Mouse (Mus musculus): ENCODE data around the gene Ttll8.

Ttll8 gene

DNA sequence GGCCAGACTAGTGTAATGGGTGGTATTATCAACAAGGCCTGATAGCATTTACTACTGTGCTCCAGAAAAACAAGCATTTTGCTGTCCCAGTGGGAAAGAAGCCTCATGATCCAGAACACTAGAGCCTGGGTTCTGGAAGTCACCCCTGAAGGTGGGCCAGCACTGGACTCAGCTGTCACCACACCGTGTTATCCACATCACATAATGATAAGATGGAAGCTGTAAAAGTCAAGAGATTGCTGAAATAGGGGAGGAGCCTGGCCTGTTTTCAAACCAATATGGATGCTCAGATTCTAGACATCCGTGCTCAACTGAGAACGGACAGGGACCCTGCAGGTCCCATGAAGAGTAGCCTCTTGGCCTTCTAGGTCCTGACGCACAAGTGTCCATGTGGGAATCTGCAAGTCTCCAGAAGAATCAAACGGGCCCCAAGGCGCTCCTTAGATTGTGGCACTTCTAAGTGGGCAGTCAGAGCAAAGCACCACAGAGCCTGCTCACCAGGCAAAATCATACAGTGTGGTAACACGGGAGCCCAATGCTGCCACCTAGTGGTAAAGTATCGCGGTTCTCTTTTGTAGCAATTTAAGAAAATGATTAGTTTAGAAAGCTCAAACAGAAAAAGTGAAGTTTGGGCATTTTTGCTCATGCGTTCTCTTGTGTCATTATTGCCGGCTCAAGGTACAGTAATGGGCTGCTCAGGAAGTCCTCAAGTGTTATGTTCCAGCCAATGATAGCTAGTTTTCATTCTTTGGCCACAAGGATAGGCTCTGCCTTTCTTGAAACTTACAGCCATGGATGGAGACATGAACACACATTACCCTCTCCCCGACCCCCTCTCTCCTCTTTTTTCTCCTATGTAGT is 32.9 kb downstream of the Ttll8 start:
- DNase-seq: peak; percentile 87

DNA sequence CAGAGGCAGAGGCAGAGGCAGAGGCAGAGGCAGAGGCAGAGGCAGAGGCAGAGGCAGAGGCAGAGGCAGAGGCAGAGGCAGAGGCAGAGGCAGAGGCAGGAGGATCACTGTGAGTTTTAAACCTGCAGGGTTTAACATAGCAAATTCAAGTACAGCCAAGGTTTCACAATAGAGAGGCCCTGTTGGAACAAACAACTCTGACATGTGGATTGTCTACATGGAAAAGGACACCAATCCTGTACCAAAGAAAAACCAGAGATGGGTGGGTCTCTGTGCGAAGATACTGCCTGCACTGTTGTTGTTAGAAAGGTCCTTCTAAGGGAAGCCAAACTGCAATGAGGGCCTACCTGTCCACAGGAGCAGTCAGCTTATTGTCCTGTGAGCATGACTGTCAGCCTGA is 34.2 kb downstream of the Ttll8 start:
- DNase-seq: no peak

DNA sequence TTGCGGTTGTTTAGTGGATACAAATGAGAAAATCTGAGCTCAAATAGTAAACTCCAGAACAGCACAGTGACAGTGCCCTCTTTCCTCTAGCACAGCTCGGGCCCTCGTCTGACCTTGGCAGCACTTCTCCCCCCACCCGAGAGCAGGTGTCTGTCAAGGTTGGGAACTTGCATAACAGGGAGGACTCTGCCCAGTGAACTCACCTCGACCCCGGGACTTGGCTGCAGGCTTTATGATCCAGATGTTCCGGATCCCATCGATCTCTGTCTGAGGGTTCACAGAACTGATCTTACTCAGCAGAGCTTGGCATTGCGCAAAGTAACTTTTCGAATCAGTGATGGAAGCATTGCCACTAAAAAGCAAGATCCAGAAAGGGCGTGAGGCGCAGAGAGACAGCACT is 34.9 kb downstream of the Ttll8 start:
- DNase-seq: peak; percentile 85

DNA sequence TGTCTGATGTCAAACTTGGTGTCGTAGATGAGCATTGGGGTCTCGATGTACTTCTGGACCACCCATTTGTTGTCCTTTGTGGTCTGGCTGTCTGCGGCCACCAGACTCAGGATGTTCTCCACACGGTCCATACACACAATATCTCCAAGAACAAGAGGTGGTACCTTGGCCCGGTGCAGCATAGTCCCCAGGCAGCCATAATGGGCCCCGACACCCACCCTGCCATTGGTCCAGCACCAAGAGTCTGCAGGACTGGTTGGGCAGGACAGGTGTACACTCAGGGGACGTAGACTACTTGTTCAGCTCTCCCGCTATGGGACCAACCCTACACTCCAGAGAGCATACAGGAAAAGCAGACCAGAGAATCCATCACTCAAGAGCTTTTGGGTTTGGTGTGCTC is 37.1 kb downstream of the Ttll8 start:
- no peak for DNase-seq

DNA sequence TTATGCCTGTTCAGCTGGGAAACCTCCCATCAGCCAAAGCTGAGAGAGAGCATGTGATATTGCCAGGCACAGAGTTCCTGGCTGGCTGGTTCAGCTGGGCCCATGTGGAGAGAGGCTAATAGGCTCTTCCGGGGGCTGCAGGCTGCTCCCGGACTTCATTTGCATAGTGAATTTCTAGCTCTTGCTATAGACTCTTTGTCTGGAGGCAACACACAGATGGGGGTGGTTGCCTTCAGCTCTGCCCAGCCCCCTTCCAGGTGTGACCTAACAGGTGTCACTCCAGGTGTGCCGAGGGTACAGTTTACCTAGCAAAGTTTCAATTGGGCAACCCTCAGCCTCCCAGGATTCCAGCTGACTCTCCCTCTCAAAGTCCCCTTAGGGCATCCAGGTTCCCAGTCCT is 37.9 kb downstream of the Ttll8 start:
- no peak for DNase-seq

DNA sequence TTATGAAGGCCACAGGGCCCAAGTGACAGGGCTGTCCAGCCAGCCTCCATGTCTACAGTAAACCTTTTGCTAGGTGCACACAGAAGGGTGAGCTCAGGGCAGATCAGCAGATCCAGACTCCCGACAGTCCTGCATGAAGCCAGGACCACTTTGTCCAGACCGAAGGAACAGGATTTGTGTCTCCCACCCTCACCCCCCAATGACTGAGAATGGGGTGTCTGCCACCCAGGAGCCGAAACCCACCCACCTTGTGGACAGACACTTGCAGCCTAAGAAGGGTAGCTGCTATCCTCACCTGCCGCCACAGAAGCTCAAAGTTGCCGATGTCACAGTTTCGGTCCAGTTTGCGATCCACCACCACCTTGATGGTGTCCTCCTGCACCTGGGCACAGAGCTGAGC is 39.2 kb downstream of the Ttll8 start:
- DNase-seq: no peak

DNA sequence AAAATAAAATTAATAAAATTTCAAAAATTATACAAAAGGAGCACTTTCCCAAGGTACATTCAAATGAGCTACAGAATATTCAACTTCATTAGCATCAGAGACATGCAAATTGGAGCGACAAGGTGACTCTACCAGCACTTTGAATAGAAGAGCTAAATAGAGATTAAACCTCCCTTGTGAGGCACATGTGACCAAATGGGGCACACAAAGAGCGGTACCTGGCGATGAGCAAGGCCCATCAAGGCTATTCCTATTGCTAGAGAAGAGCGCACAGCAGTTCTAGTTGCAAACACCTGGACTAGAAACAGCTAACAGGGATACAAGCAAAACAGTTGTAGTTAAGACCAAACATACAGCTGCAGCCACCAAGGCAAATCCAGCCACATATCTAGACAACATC is 47.9 kb downstream of the Ttll8 start:
- DNase-seq: no peak

DNA sequence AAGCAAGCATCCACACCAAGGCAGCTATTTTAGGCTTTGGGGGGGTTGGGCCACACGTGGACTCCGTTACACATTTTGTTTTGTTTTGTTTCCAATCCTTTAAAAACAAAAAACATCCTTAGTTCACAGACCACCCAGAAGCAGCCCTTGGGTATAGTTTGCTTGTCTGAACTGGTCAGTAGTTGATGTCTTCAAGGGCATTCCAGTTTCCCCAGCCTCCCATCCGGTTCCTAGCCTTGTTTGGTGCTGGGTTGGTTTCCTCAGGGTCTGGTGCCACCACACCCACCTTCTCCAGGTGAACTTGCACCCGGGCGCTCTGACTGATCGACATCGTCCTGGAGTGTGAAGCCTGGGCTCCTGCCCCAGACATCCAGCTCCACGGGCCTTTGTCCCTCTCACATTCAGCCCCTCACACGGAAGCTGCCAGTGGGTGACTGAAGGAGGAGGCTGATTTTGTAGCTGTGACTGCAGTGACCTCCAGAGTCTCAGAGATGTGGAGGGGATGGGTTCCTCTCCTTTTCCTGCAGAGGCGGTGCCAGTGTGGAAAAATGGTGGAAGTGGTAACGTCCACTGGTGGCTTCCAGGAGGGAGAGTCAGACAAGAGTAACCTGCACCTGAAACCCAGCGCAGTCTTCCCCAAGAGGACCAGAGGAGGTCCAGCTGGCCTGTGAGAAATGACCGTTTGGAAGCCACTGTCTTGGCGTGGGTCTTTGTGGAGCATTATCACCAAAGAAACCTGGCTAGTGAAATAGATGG is 50.0 kb downstream of the Ttll8 start:
- no peak for DNase-seq

DNA sequence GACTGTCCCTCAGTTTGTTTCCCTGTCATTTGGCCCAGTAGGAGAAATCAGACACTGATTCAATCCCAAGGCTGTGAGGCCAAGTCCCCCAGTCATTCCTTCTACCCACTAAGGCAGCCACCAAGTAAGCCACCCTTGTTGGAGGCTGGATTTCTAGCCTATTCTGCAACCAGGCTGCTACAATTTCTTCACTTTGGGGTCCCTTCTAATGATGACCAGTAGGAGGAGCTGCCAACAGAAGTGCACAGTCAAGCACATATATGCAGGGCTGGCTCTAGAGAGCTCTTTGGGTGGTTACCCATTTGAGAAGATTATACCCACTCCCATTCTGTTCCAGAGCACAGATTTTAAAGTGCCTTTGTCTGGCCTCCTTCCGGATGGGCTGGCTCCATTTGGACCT is 51.1 kb downstream of the Ttll8 start:
- DNase-seq: no peak

DNA sequence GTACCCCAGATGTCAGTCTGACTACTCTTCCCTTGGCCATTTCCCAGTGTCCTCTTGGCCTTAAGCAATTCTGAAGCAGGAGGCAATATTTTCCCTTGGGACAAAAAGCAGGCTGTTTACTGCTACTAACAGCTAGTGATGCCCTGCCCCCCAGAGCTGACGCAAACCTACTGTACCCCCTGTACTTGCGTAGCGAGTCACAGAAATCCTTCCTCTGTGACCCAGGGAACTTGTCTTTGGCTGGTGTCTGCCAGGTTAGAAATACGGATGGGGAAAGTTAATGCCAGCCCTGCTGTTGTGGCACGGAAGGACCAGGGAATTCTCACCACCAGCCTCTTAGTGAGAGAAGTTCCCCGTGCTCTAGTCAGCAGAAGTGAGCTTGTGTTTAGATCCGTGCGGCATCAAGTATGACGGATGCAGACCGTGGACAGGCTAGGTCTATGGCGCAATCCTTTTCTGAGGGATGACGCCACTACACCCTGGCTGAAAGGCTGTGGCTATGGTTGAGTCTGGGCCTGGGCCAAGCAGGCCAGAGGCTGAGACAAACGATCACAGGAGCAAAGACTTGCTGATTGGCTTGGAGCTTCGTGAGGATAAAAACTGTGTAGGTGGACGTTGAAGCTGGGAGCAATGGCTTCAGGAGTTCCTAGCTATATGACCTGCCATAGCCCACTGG is 51.9 kb downstream of the Ttll8 start:
- no peak for DNase-seq

DNA sequence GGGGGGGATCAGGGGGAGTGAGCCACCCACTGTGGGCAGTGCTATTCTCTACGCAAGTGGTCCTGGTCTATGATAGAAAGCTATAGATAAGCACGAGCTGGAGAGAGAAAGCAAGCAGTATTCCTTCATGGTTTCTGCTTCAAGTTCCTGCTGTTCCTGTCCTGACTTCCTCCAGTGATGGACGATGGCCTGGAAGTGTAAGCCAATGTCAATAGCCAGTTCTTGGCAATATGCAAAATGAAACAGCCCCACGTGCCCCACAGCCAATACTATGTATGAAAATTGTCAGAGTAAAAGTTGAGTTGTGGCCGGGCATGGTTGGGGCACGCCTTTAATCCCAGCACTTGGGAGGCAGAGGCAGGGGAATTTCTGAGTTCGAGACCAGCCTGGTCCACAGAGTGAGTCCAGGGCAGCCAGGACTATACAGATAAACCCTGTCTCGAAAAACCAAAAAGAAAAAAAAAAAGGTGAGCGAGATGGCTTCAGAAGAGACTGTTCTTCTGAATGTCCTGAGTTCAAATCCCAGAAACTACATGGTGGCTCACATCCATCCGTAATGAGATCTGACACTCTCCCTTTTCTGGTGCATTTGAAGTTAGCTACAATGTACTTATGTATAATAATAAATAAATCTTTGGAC is 57.8 kb downstream of the Ttll8 start:
- no peak for DNase-seq

DNA sequence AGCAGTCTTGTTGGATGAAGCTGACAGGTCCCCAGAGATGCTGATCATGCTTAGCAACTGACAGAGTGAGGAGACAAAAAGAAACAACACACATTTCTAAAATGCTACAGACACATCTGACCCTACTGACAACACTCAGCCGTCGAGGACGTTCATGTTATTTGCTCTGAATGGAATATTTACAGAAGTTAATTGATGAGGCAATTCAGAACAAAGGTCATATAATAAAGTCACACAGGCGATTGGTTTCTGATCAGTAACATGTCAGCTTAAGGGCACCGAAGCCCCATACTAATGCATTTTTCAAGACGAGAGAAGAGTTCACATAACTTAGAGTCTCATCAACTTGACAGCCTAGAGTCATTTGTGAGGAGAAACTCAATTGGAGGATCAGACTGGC is 58.3 kb downstream of the Ttll8 start:
- no peak for DNase-seq

DNA sequence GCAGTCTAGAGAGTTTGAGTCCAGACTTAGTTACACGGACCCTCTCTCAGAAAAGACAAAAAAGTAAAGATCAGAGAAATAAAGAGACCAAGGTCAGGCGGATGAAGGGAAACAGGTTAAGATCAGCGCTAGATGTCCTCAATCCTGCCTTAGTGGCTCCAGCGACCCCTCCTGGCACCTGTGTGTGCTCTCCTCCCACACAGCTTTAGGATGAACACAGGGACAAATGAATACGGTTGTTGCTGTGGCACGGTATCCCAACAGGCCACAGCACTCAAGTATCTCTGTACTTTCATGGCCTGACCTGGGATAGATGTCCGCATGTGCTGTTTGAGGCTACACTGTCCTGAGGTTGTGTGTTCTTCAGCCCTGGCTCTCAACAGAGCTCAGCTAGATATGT is 59.1 kb downstream of the Ttll8 start:
- DNase-seq: no peak

DNA sequence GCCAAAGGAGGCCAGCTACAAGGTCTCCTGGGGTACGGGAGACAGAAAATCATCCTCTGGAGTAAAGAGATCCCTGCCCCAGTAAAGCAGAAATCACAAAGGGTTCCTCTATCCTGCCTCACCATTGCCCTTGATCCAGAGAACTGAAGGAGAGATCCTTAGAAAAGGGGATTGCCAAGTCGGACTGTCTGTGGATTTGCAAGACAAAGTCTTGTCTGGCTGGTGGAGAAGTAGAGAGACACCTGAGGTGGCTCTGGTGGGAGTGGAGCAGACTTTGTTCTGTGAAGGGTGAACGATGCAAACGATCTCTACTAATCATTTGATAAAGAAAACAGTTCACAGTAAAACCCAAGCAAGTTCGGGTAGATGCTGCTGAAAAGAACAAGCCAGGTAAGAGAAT is 61.3 kb downstream of the Ttll8 start:
- no peak for DNase-seq

DNA sequence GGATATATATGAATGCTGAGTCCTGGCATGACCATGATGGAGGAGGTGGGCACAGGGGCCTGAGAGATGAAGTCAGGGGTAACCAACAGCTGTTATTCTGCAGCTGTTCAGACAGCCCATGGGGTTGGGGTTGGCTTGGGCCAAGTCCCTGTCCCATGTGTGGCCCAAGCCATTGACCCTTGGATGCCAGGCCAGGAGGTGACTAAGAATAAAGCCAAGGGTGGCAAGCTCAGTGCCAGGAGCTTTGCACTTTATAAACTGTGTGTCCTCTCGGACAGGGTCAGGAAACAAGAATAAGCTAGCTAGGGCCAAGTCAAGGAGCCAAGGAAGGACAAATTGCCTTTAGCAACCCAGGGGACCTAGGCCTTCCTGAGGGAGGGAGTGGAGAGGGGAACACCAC is 62.0 kb downstream of the Ttll8 start:
- no peak for DNase-seq

DNA sequence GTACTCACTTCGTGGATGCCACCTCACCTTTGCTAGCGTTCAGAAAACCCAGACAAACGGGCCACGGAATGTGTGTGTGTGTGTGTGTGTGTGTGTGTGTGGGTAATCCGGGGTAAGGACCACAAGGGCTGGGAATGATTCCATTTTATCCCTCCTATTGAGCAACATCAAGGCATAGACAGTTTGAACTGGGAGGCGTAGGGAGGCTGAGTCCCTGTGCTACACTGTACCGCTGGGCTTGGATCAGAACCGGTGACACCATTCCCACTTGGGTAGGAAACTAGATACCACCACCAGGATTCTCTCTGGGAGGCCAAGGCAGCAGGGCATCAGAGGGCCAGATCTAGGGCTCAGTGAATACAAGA is 62.6 kb downstream of the Ttll8 start:
- no peak for DNase-seq

DNA sequence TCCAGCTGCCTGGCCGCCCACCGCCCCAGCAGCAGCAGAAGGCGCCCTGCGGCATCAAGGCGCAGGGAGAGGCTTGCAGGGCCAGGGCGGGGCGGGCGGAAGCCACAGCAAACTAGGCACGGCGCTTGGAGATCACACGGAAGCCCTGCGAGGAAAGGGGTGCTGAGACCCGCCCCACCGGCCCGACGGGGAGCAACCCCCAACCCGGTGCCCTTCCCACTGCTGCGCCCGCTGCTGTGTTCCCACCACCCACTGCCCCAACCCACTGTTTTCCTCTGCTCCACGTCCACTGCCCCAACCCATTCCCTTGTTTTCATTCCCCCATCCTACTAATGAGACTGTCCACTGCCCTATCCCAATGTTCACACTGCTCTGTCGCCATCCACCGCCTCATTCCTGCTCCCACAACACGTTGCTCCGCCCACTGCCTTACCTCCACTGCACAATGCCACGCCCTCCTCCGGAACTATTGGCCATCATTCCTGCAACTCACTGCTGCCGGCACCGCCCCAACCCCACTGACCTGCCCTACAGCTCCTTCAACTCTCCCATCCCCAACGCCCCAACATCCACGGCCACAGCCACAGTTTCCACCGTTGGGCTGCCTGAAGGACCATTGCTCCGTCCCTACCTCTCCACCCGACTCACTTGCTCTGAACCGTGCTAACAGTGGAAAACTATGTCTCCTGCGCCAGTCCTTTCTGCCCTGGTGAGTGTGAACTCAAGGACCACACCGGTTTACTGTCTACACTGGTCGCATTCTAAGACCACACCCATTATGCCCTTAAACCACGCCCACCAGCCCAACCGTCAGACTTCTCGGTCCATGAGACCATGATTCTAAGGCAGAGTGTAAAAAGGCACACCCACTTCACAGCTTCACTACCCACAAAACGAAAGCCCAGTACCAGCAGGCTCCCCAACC is 63.2 kb downstream of the Ttll8 start:
- DNase-seq: peak; percentile 92

DNA sequence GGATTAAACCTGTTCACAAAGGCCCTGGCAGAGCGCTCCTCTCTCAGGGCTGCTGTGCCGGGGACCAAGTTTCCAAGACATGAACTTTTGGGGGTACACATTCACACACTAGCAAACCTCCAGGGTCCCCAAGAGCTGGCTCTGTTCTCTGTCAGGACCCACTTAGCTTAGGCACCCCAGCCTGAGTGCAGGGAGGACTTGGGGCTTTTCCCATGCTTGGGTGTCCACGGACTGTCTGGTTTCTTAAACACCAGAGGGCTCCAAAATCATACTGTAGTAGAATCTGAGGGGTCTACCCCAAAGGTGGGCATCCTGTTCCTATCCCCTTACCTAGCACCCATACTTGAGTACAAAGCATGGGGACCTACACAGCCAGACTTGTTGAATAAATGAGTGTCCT is 64.2 kb downstream of the Ttll8 start:
- no peak for DNase-seq

DNA sequence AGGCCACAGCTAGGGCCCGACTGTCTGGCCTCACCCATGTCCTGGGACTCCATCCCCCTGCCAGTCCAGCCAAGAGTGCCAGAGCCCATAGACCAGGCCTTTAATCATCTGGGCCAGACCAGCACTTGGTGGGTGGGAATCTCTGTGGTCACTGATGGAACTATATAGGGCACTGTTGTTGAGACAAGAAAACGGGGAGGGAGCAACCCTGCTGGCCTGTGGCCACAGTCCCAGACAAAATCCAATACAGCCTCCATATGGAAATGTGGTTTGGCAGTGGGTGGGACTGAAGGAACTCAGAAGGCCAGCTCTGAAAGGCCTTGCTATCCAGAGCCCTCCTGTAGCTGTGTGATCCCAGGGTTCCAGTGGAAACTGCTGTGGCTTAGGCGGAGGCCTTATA is 65.2 kb downstream of the Ttll8 start:
- DNase-seq: no peak

DNA sequence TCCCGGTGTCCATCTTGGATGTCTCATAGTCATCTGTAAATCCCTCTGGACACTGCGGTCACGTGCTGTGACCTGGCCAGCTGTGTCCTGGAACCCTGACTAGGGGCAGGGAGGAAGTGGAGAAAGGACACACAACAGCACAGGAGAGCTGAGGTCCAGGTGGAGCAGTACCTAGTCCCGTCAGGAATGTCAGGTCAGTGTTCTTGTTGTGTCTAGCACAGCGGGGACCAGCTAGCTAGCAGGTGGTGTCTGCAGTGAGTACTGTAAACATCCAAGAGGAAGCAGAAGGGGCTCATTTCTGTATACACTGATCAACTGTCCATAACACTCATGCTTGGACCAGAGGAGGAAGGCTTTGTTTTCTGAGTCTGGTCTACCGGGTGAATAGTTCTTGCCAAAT is 68.8 kb downstream of the Ttll8 start:
- DNase-seq: no peak

DNA sequence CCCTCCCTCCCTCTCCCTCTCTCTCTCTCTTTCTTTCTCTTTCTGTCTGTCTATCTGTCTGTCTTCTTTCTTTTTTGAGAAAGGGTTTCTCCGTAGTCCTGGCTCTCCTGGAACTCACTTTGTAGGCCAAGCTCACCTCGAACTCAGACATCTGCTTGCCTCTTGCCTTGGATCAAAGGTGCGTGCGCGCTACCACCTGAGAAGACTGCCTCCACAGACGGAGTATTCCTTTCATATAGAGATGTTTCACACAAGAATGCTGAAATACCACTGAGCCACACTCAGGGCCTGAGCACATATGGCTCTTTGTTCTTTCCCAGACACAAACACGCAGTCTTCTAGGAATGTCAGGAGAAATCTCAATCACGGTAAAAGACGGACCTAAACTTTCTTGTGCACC is 70.9 kb downstream of the Ttll8 start:
- no peak for DNase-seq

DNA sequence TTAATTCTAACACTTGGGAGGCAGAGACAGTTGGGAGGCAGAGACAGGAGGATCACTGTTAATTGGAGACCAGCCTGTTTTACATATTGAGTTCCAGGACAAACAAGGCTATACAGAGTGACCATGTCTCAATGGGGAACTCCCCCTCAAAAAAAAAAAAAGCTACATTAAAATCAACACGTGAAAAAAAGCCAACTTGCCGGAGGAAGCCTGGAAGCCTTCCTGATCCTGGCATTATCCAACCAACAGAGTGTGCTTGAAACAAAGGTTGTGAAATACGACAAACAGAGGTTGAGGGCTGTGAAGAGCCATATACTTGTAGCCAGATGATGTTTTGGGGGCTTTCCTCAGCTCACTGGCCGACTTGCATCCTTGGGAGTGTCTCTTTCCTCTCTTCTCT is 71.4 kb downstream of the Ttll8 start:
- no peak for DNase-seq

Measured in kidney, postnatal 14 days (tissue).